Mouse (Mus musculus) lung, adult 18-20 months (tissue): Measurements from ENCODE around the gene Lpcat1.

Source experiments
- DNase-seq, 2 experiments: peaks; one replicate each; pipeline ENCODE4 v3.0.0; 2022; ENCODE audit warnings: mixed read lengths in 2 of 2

Gene Lpcat1

GRCm38 (mm10) chr13:73564201-73564600 lies 97.2 kb downstream of the Lpcat1 start:
- no peak for DNase-seq
